Mouse (Mus musculus) G1E (cell line): ENCODE results near the gene Adora3. TPM values are rescaled to one million over a fixed set of nuclear protein-coding genes. Genes with fewer than 3 reads are reported as not detected.

Source experiments
- ATAC-seq: 2 replicates; pipeline ENCODE4 v1.8.0; 2016; ENCODE audit warnings: mild to moderate bottlenecking; ENCODE audit not compliant: insufficient number of reproducible peaks, poor library complexity, low FRiP score, severe bottlenecking; ENCODE audit errors: extremely low read depth
- DNase-seq: peaks from one replicate; pipeline ENCODE4 v3.0.0; 2012; ENCODE audit warnings: low spot score
- H3K27me3 ChIP-seq: 2 replicates; pipeline ENCODE4 v1.6.1; 2012; ENCODE audit warnings: mild to moderate bottlenecking, low read length, inconsistent platforms; ENCODE audit not compliant: insufficient read depth
- H3K36me3 ChIP-seq: replicated peaks from 2 replicates; pipeline ENCODE3; 2012; ENCODE audit warnings: mild to moderate bottlenecking, inconsistent platforms
- H3K4me1 ChIP-seq: 2 replicates; pipeline ENCODE4 v1.6.1; 2012; ENCODE audit warnings: low read depth, low read length, inconsistent platforms, mixed read lengths; ENCODE audit not compliant: insufficient read depth
- H3K4me3 ChIP-seq: 2 replicates; pipeline ENCODE4 v1.5.1; 2012; ENCODE audit warnings: low read depth, mild to moderate bottlenecking, inconsistent platforms, low read length, moderate library complexity, mixed read lengths
- H3K9me3 ChIP-seq: replicated peaks from 2 replicates; pipeline ENCODE4 v1.6.1; 2012; ENCODE audit warnings: inconsistent platforms
- CTCF ChIP-seq: IDR thresholded peaks from 2 replicates; pipeline ENCODE4 v1.5.1; 2012; ENCODE audit warnings: low read depth, low read length, inconsistent platforms, mixed read lengths
- GATA1 ChIP-seq: IDR thresholded peaks from 2 replicates; pipeline ENCODE4 v1.6.1; 2012; ENCODE audit warnings: borderline replicate concordance, low read length, inconsistent platforms, mixed read lengths
- GATA2 ChIP-seq: IDR thresholded peaks from 2 replicates; pipeline ENCODE4 v1.6.1; 2012; ENCODE audit warnings: low read depth, low read length, inconsistent platforms, borderline replicate concordance
- POLR2AphosphoS5 ChIP-seq: IDR thresholded peaks from 2 replicates; pipeline ENCODE4 v1.6.1; 2012; ENCODE audit warnings: low read depth, low read length, inconsistent platforms; ENCODE audit not compliant: insufficient replicate concordance
- TAL1 ChIP-seq: conservative IDR thresholded peaks from 2 replicates; pipeline ENCODE4 v1.6.1; 2012; ENCODE audit warnings: low read depth, low read length, inconsistent platforms, mixed read lengths
- polyA plus RNA-seq: library from polyadenylated mRNA; stranded (reverse); fragments of >175 nt; gene quantifications from 2 replicates; pipeline ENCODE4 v1.2.3, GENCODE M21; 2012
- total RNA-seq, 2 experiments: library from RNA; stranded (forward) in 1 of 2; stranded (reverse) in 1 of 2; fragments of 200-1000 nt in 1 of 2; fragments of >200 nt in 1 of 2; fragmentation: Nextera tagmentation in 1 of 2; gene quantifications; 2 replicates each; pipeline ENCODE4 v1.2.3; 2014 to 2017

The Adora3 gene
- total and polyA plus RNA-seq, 3 experiments = 17.4 TPM; not detected in 2

DNA sequence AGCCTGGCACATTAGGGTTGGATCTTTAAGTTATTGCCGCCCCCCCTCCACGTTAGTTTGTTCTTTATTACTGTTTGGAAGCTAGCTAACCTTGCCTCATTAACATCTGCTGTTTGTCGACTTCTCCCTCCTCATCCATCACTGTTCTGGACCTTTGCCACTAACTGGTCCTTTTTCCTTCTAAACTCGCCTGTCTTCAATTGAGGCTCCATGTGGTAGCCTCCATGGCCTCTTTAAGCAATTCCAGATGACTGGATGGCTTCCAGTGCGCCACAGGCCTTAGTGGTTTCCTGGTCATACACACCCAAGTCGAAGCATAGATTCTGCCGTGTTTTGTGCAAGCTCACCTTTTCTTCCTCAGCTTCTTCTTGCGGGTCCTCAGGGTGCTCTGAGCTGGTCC is 16.9 kb upstream of the Adora3 start:
- H3K4me3 ChIP-seq = no peak overlapping the region
- H3K9me3 ChIP-seq = no peaks in the 10 kb centered on the region
- H3K36me3 ChIP-seq = no peaks in the 10 kb centered on the region
- peaks cover 5% of the 10 kb centered on the region; the same call in 1 of the 2 replicates for H3K4me1 ChIP-seq
- DNase-seq (no peak), ATAC-seq (no peak)
- TF ChIP-seq CTCF (no peak), GATA1 (no peak), TAL1 (no peak), GATA2 (no peak), POLR2AphosphoS5 (no peak)
- peaks cover 41% of the 10 kb centered on the region for H3K27me3 ChIP-seq

DNA sequence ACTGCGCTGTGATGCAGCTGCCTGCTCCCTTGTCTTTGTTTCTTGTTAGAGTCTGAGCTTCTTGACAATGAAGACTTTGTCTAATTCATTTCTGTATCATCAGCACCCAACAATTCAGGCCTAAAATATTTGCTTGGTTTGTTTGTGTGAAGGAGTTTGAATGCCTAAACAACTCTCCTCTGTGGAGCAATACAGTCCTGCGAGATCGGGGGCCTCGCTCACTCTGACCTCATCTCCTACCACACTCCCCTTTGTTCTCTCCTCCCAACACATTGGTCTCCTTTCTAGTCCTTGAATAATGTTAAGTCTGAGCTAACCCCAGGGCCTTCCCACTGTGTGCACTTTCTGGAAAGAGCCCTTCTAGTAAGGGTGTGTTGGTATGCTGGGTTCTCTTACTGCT is 15.9 kb upstream of the Adora3 start:
- Histone ChIP-seq H3K36me3 (no peaks in the 10 kb centered on the region), H3K4me1 (peaks cover 5% of the 10 kb centered on the region; the same call in 1 of the 2 replicates), H3K9me3 (no peaks in the 10 kb centered on the region), H3K27me3 (peaks cover 39% of the 10 kb centered on the region), H3K4me3 (no peak overlapping the region)
- TF ChIP-seq POLR2AphosphoS5 (no peak), GATA2 (no peak), GATA1 (no peak), TAL1 (no peak), CTCF (no peak)
- ATAC-seq (no peak), DNase-seq (no peak)

DNA sequence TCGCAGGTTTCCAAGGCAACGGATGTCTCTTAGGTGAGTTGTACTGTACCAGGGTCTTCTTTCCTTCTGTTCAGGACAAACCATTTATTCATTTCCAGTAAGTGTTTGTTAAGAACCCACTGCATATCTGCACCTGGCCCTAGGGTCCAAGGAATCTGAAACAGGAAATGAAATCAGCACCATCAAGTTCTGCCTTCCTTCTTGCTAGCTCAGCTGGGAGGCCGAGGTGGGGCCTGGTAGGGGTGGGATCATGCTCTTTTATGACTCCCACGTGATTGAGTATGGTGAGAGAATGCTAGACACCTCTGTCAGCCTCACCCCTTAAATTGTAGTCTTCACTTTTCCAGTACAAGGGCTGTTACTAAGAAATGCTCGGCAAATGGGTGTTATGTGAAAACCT is 13.1 kb upstream of the Adora3 start:
- peaks cover 10% of the 10 kb centered on the region for H3K4me1 ChIP-seq
- no peaks in the 10 kb centered on the region for H3K36me3 ChIP-seq
- DNase-seq (no peak), ATAC-seq (no peak)
- H3K4me3 ChIP-seq = no peak overlapping the region
- H3K27me3 ChIP-seq = peaks cover 37% of the 10 kb centered on the region
- TF ChIP-seq GATA1 = no peak
- TF ChIP-seq CTCF = no peak
- no peak for TF ChIP-seq TAL1
- TF ChIP-seq GATA2 = no peak
- TF ChIP-seq POLR2AphosphoS5 = no peak
- no peaks in the 10 kb centered on the region for H3K9me3 ChIP-seq

DNA sequence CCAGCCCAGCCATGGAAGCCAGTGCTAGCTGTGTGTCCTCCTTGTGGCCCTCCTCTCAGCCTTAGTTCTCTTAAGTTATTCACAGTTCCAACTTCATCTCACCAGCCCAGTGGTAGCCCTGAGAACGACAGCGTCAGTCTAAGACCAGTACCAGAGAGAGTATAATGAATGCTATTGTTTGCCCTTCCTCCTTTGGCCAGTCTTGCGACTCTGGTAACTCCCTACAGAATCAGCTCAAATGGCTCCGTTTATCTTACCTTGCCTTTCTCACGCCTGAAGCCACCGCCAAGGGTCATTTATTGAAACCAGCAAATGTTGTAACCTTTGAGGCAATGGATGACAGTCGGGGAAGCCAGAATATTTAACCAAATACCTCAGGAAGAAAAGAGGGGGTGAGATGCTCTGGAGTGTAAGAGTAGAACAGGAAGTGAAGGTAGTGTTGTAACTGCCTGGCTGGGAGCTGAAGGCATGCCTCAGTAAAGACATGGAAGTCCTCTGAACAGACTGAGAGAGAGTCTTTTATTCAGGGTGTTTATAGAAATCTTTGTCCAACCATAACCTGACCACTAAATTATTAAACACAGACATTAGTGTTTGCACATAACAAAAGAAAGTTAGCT is 8.8 kb upstream of the Adora3 start:
- Histone ChIP-seq H3K4me1 (peaks cover 10% of the 10 kb centered on the region), H3K9me3 (no peaks in the 10 kb centered on the region), H3K36me3 (no peaks in the 10 kb centered on the region), H3K4me3 (no peak overlapping the region), H3K27me3 (peaks cover 41% of the 10 kb centered on the region)
- TF ChIP-seq TAL1 (no peak), CTCF (no peak), GATA2 (no peak), GATA1 (no peak), POLR2AphosphoS5 (no peak)
- ATAC-seq (no peak), DNase-seq (no peak)

DNA sequence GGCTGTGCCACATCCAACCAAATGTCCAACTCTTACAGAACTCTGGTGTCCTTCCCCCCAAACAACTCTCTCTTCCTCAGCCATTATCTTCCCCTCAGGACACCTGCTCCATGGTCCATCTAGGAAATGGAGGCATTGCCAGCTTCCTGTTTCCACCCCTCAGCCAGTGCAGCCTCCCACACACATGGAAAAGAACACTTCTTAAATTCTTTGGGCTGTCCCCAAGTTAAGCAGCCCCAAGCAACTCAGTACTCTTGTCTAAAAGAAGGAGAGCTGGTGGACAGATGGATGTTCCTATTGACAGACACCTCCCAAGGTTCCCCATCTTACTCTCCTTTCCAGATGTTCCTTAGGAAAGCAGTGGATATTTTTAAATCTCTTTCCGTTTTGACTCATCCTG is 6.5 kb upstream of the Adora3 start:
- no peak for ATAC-seq
- Histone ChIP-seq H3K27me3 (peaks cover 38% of the 10 kb centered on the region), H3K9me3 (no peaks in the 10 kb centered on the region), H3K36me3 (no peaks in the 10 kb centered on the region), H3K4me1 (peaks cover 5% of the 10 kb centered on the region; the same call in 1 of the 2 replicates), H3K4me3 (no peak overlapping the region)
- DNase-seq = no peak
- TF ChIP-seq CTCF (no peak), TAL1 (no peak), GATA2 (no peak), POLR2AphosphoS5 (no peak), GATA1 (no peak)

DNA sequence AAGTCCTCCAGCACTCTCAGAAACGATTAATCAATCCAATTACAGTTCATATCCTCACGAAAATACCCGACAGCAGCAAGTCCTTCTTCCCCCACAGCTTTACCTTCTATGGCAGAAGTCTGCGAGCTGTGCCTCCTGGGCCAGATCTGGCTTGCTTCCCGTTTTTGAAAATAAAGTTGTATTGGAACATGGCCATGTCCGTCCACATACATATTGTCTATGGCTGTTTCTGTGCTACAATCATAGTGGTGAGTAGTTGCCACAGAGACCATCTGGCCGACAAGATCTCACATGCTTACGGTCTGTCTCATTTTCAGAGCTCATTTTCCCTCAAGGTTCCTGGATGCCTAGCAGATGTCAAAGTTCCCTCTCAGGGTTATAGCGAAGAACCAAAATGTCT is 5.5 kb upstream of the Adora3 start:
- no peak for TF ChIP-seq GATA1
- no peak overlapping the region for H3K4me3 ChIP-seq
- DNase-seq (no peak), ATAC-seq (no peak)
- no peaks in the 10 kb centered on the region for H3K9me3 ChIP-seq
- no peaks in the 10 kb centered on the region for H3K36me3 ChIP-seq
- H3K4me1 ChIP-seq = peaks cover 7% of the 10 kb centered on the region; the same call in 1 of the 2 replicates
- H3K27me3 ChIP-seq = peaks cover 46% of the 10 kb centered on the region

DNA sequence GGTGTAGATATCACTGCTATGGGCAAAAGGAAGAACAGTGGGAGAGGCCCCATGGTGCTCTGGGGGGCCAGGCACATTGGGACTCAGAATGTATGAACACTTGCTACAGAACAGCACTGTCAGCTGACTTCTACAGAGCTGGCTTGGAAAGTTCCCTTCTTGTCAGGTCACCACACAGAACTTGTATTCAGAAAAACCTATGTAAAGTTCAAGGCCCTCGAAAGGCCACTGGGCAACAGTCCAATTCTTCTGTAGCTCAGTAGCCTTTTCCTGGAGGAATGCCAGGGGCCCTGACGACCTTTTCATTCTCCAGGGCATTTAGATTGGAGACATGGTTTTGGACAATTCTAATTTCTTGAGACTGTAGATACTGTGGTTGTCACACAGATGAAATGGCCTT is 2.5 kb upstream of the Adora3 start:
- H3K9me3 ChIP-seq = no peaks in the 10 kb centered on the region
- TF ChIP-seq TAL1 (no peak), POLR2AphosphoS5 (no peak), CTCF (no peak), GATA1 (no peak), GATA2 (no peak)
- peaks cover 46% of the 10 kb centered on the region for H3K27me3 ChIP-seq
- ATAC-seq (no peak), DNase-seq (no peak)
- H3K4me3 ChIP-seq = no peak overlapping the region
- peaks cover 7% of the 10 kb centered on the region for H3K4me1 ChIP-seq
- H3K36me3 ChIP-seq = no peaks in the 10 kb centered on the region
